Mouse (Mus musculus) forebrain, embryonic 12.5 days (tissue): ENCODE results near the gene Mrpl11. TPM values are rescaled to one million over a fixed set of nuclear protein-coding genes. Genes with fewer than 3 reads are reported as not detected.
"Not testable (repeated sequence)": the region's sequence is repeated elsewhere in the genome, so short reads cannot be mapped to it uniquely, and the experiment has no call there.

Experiments used
- ATAC-seq: fragments of 200-750 bp; cut with Nextera tagmentation; 2 replicates; pipeline ENCODE4 v1.8.0; 2017; ENCODE audit warnings: moderate TSS enrichment; ENCODE audit not compliant: low FRiP score
- H3K27ac ChIP-seq: fragments of 300-500 bp; sonication (generic); 2 replicates; pipeline ENCODE4 v1.5.1; 2016; ENCODE audit warnings: mild to moderate bottlenecking
- H3K27me3 ChIP-seq: fragments of 300-500 bp; sonication (generic); 2 replicates; pipeline ENCODE4 v1.6.1; 2016; ENCODE audit warnings: mild to moderate bottlenecking
- H3K36me3 ChIP-seq: fragments of 300-500 bp; sonication (generic); replicated peaks from 2 replicates; pipeline ENCODE4 v1.6.1; 2016; ENCODE audit warnings: mild to moderate bottlenecking
- H3K4me1 ChIP-seq: fragments of 300-500 bp; sonication (generic); 2 replicates; pipeline ENCODE4 v1.6.1; 2016
- H3K4me2 ChIP-seq: fragments of 300-500 bp; sonication (generic); 2 replicates; pipeline ENCODE4 v1.6.1; 2016; ENCODE audit warnings: mild to moderate bottlenecking, moderate library complexity
- H3K4me3 ChIP-seq: fragments of 300-500 bp; sonication (generic); replicated peaks from 2 replicates; pipeline ENCODE4 v1.5.1; 2016; ENCODE audit warnings: mild to moderate bottlenecking
- H3K9ac ChIP-seq: fragments of 300-500 bp; sonication (generic); 2 replicates; pipeline ENCODE4 v1.6.1; 2016; ENCODE audit warnings: mild to moderate bottlenecking
- H3K9me3 ChIP-seq: fragments of 300-500 bp; sonication (generic); 2 replicates; pipeline ENCODE4 v1.6.1; 2016
- WGBS: fragments of 180-500 bp; shearing (Covaris S2); methylation state at CpG from one replicate; pipeline ENCODE4 v1.1.7; 2016; 5-methylcytosine and 5-hydroxymethylcytosine counted together
- polyA plus RNA-seq: library from polyadenylated mRNA; unstranded; fragments of >200 nt; fragmentation: Nextera tagmentation; extraction: Ambion mirVana; gene quantifications from 2 replicates; pipeline ENCODE4 v1.2.1, GENCODE M21; 2016

The Mrpl11 gene
- polyA plus RNA-seq, 1 experiment from 2014 or later = 138 TPM

- Histone ChIP-seq H3K9ac (peak overlapping the region; percentile 57), H3K27me3 (peaks cover 24% of the 10 kb centered on the region), H3K4me2 (peak overlapping the region; percentile 70), H3K36me3 (no peaks in the 10 kb centered on the region), H3K9me3 (no peaks in the 10 kb centered on the region), H3K27ac (peak overlapping the region; percentile 92), H3K4me1 (peaks cover 15% of the 10 kb centered on the region), H3K4me3 (peak overlapping the region; percentile 39)
- WGBS = under 1% methylated on average over 39 of the region's 39 CpGs
- peak; percentile 98 for ATAC-seq
Measured at GRCm38 (mm10) chr19:5001666-5002406, 39.9 kb downstream of the Mrpl11 start.

DNA sequence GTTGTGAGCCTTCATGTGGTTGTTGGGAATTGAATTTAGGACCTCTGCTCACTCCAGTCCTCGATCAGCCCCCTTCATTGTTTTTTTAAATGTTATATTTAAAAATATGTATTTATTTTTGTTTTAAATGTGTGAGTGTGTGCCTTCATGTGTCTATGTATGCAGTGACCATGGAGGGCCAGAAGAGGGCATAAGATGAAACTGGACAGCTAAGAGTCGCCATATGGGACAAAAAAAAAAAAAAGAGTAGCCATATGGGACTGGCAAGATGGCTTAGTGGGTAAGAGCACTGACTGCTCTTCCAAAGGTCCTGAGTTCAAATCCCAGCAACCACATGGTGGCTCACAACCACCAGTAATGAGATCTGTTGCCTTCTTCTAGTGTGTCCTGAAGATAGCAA is 41.7 kb downstream of the Mrpl11 start:
- H3K9me3 ChIP-seq, H3K36me3 ChIP-seq, H3K9ac ChIP-seq, H3K27ac ChIP-seq, H3K4me2 ChIP-seq, H3K4me3 ChIP-seq, ATAC-seq: not testable (repeated sequence)
- Histone ChIP-seq H3K4me1 (peaks cover 15% of the 10 kb centered on the region), H3K27me3 (peaks cover 18% of the 10 kb centered on the region)
- WGBS = 50% methylated on average over 2 of the region's 2 CpGs

DNA sequence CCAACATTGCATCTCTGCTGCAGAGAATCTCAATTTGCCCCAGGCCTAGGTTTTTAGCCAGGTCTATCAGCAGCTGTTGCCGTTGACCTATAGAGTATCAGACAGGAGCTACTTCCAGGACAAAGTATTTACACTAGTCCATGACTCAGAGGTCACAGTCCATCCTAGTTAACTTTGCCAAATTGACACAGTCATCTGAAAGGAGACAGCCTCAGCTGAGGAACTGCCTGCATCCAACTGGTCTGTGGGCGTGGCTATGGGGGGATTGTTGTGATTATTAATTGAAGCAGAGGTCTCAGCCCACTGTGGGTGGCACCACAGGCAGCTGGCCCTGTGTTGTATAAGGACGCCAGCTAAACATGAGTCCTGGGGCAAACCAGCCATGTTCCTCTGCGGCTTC is 43.0 kb downstream of the Mrpl11 start:
- Histone ChIP-seq H3K4me1 (peaks cover 15% of the 10 kb centered on the region), H3K27ac (no peak overlapping the region), H3K27me3 (peaks cover 6% of the 10 kb centered on the region), H3K4me2 (no peak overlapping the region), H3K4me3 (no peak overlapping the region), H3K9me3 (no peaks in the 10 kb centered on the region), H3K36me3 (no peaks in the 10 kb centered on the region), H3K9ac (no peak overlapping the region)
- 71% methylated on average over 4 of the region's 4 CpGs for WGBS
- ATAC-seq = no peak

GRCm38 (mm10) chr19:5013138-5013537 is 51.2 kb downstream of the Mrpl11 start:
- H3K4me2 ChIP-seq = no peak overlapping the region
- no peaks in the 10 kb centered on the region for H3K36me3 ChIP-seq
- H3K27me3 ChIP-seq = no peaks in the 10 kb centered on the region; the same call in 1 of the 2 replicates
- peaks cover 5% of the 10 kb centered on the region; the same call in 1 of the 2 replicates for H3K4me1 ChIP-seq
- no peak overlapping the region for H3K27ac ChIP-seq
- no peak overlapping the region for H3K9ac ChIP-seq
- no peak for ATAC-seq
- H3K9me3 ChIP-seq = no peaks in the 10 kb centered on the region
- no peak overlapping the region for H3K4me3 ChIP-seq
- WGBS = 80% methylated on average over 8 of the region's 8 CpGs

- WGBS = 16% methylated on average over 8 of the region's 8 CpGs
Measured at GRCm38 (mm10) chr19:5014961-5015398, 53.0 kb downstream of the Mrpl11 start.

DNA sequence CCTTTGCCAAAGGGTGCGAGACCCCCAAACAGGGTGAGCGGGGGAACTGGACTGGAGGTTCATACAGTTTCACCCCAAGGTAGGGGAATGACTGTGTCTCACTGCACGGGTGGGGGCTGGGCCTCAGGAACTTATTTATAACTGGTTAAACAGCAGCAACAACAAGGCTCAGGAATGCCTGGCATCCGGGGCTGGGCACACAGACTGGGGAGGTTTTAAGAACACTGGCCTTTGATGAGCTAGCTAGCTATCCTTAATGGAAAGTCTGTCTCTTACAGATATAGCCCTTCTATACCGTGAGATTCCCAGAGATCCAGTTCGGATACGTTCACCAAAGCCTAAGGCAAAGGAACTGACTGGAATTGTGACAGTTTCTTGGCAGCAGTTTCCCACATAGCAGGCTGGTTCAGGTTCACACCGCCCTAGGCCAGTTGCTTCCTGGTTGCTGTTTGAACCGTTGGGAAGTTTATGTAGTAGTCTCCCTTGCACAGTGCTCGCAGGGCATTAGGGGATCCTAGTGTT is 54.3 kb downstream of the Mrpl11 start:
- no peak overlapping the region for H3K4me2 ChIP-seq
- H3K4me3 ChIP-seq = no peak overlapping the region
- no peak for ATAC-seq
- no peaks in the 10 kb centered on the region for H3K36me3 ChIP-seq
- H3K9me3 ChIP-seq = no peaks in the 10 kb centered on the region
- WGBS = 50% methylated on average over 10 of the region's 10 CpGs
- 0 out of 2 replicates have a peak overlapping the region, but pooled peaks have one; percentile 36 for H3K27ac ChIP-seq
- peaks cover 5% of the 10 kb centered on the region; the same call in 1 of the 2 replicates for H3K4me1 ChIP-seq
- H3K9ac ChIP-seq = no peak overlapping the region; the same call in 1 of the 2 replicates
- no peaks in the 10 kb centered on the region for H3K27me3 ChIP-seq

More at GRCm38 (mm10) chr19:5014961-5015398, 53.0 kb downstream of the Mrpl11 start:
- Histone ChIP-seq H3K4me2 (no peak overlapping the region), H3K4me3 (no peak overlapping the region), H3K9ac (no peak overlapping the region), H3K27me3 (no peaks in the 10 kb centered on the region; the same call in 1 of the 2 replicates), H3K4me1 (peaks cover 5% of the 10 kb centered on the region; the same call in 1 of the 2 replicates), H3K9me3 (no peaks in the 10 kb centered on the region), H3K36me3 (no peaks in the 10 kb centered on the region), H3K27ac (no peak overlapping the region)
- no peak for ATAC-seq

Other genes starting within 250 kb of the Mrpl11 start
- gene Rbm4b, start 205.7 kb upstream of the Mrpl11 start, polyA plus RNA-seq = 151 and 159 TPM in 2 replicates
- 86.4 and 95.2 TPM in 2 replicates for gene Rbm4, start 168.2 kb upstream of the Mrpl11 start, polyA plus RNA-seq
- gene Gm21992, start 150.5 kb upstream of the Mrpl11 start, polyA plus RNA-seq = 39.0 and 42.9 TPM in 2 replicates
- gene Rbm14, start 150.5 kb upstream of the Mrpl11 start, polyA plus RNA-seq = 120 and 133 TPM in 2 replicates
- gene Ccs, start 122.8 kb upstream of the Mrpl11 start, polyA plus RNA-seq = 34.6 and 37.9 TPM in 2 replicates
- gene Ccdc87, start 122.8 kb upstream of the Mrpl11 start, polyA plus RNA-seq = 0.19 TPM in 2 replicates
- 30.0 and 30.9 TPM in 2 replicates for gene Ctsf, start 107.0 kb upstream of the Mrpl11 start, polyA plus RNA-seq
- gene Actn3, start 84.2 kb upstream of the Mrpl11 start, polyA plus RNA-seq = 1.2 and 1.3 TPM in 2 replicates
- 17.4 and 17.5 TPM in 2 replicates for gene Zdhhc24, start 83.5 kb upstream of the Mrpl11 start, polyA plus RNA-seq
- 6.8 and 8.0 TPM in 2 replicates for gene Bbs1, start 55.5 kb upstream of the Mrpl11 start, polyA plus RNA-seq
- 159 and 170 TPM in 2 replicates for gene Dpp3, start 33.9 kb upstream of the Mrpl11 start, polyA plus RNA-seq
- 4.3 and 5.2 TPM in 2 replicates for gene Peli3, start 19.0 kb upstream of the Mrpl11 start, polyA plus RNA-seq
- gene Npas4, start 28.2 kb downstream of the Mrpl11 start, polyA plus RNA-seq = 0.09 and 0.14 TPM in 2 replicates
- 7.2 and 7.4 TPM in 2 replicates for gene Slc29a2, start 61.7 kb downstream of the Mrpl11 start, polyA plus RNA-seq
- gene B4gat1, start 76.7 kb downstream of the Mrpl11 start, polyA plus RNA-seq = 37.6 and 37.9 TPM in 2 replicates
- gene AC124502.3, start 76.7 kb downstream of the Mrpl11 start, polyA plus RNA-seq = 2.5 and 3.4 TPM in 2 replicates
- gene Brms1, start 79.2 kb downstream of the Mrpl11 start, polyA plus RNA-seq = 57.5 and 60.3 TPM in 2 replicates
- gene Rin1, start 88.3 kb downstream of the Mrpl11 start, polyA plus RNA-seq = 0.87 and 1.6 TPM in 2 replicates
- gene Cd248, start 105.9 kb downstream of the Mrpl11 start, polyA plus RNA-seq = 16.4 and 17.1 TPM in 2 replicates
- 1.7 and 2.0 TPM in 2 replicates for gene Tmem151a, start 123.4 kb downstream of the Mrpl11 start, polyA plus RNA-seq
- 54.4 and 56.4 TPM in 2 replicates for gene Yif1a, start 126.4 kb downstream of the Mrpl11 start, polyA plus RNA-seq
- gene Cnih2, start 136.4 kb downstream of the Mrpl11 start, polyA plus RNA-seq = 168 and 180 TPM in 2 replicates
- gene Rab1b, start 144.9 kb downstream of the Mrpl11 start, polyA plus RNA-seq = 232 and 237 TPM in 2 replicates
- 45.8 and 46.0 TPM in 2 replicates for gene Klc2, start 156.4 kb downstream of the Mrpl11 start, polyA plus RNA-seq